Mouse (Mus musculus): ENCODE data around the gene Itprid2.

The Itprid2 gene

GRCm38 (mm10) chr2:79713662-79714091 lies 78.5 kb downstream of the Itprid2 start:
- DNase-seq (ENCODE audit: low spot score) = no peak

GRCm38 (mm10) chr2:79714745-79715144 lies 79.6 kb downstream of the Itprid2 start:
- no peak for DNase-seq (ENCODE audit: low spot score)

DNA sequence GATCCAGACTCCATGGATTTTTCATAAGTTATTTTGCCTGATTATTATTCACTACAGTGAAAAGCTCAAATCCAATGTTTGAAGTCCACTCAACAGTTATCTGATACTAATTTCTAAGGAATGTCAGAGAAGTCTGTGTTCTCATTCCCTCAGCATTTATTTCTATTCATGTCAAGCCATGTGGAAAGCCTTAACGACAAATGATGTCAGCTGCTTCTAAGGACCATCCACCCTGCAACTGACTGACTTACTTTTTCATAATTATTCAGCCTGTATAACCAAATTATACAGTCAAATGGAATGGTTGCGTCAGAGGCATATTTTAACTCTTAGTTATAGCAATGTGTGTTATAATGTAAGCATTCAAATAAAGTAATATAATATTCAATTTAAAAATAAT lies 80.8 kb downstream of the Itprid2 start:
- no peak for DNase-seq (ENCODE audit: low spot score)

DNA sequence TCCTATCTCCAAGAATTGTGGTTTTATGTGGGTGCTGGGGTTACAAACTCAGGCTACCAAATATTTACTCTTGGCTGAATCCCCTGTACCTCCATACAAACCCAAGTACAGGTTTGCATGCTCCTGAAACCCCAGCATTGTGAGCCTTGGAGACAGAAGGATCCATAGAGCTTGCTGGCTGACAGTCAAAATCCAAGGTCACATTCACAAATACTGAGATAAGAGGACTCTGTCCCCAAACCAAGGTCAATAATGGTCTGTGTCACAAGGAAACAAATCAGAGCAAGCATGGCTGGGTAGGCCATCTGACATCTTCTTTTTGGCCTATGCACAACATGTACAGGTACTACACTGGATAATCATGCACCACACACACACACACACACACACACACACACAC lies 82.7 kb downstream of the Itprid2 start:
- DNase-seq (ENCODE audit: low spot score) = no peak

DNA sequence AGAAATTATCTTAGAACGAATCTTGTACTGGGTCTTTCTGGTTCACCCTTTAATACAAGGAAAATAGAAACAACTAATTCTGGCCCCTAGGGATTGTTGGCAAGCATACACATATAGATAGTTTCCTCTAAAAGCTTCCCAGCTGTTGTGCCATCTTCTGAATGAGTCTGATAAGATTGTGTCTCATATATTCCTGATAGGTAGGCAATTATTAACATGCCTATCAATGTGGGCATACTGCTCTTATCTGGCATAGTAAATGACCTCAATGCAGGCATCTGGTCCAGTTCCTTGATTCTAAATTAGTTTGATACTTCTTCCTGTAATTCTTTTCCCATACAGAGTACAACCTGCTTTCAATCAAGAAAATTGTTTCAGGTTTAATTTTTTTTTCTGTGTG lies 87.3 kb downstream of the Itprid2 start:
- DNase-seq (ENCODE audit: low spot score) = no peak

All from ovary, postnatal 10 days (tissue).